Mouse (Mus musculus) CD4-positive naive resting alpha-beta T cell, adult 76 days (primary cell): Measurements from ENCODE around the gene Inip. TPM values are rescaled to one million over a fixed set of nuclear protein-coding genes. Genes with fewer than 3 reads are reported as not detected.

ENCODE experiments used
- total RNA-seq: library from RNA; stranded (reverse); gene quantifications from one replicate; pipeline ENCODE4 v1.2.4, GENCODE M21; 2023

The Inip gene
- 31.9 TPM for total RNA-seq

GRCm38 (mm10) chr4:59801489-59801888 is at the start of gene Inip:
Gene Inip, minus strand, starts transcription at chr4:59801589.

GRCm38 (mm10) chr4:59805181-59805967 is 4.0 kb upstream of the Inip start, which contains the start of gene Snx30:
Gene Snx30, plus strand, starts transcription at chr4:59805840.

Other genes with a start within 250 kb of the Inip start
- 23.4 TPM for gene Hsdl2, start 220.0 kb downstream of the Inip start, total RNA-seq
- gene E130308A19Rik, start 175.4 kb downstream of the Inip start, total RNA-seq = 9.3 TPM
- 20.0 TPM for gene Snx30, start 4.3 kb upstream of the Inip start, total RNA-seq
- not detected for gene Slc46a2, start 113.5 kb upstream of the Inip start, total RNA-seq
- not detected for gene Mup4, start 159.1 kb upstream of the Inip start, total RNA-seq
- gene Mup6, start 162.7 kb upstream of the Inip start, total RNA-seq = not detected